Mouse (Mus musculus): ENCODE results near the gene Ppp2r2c. TPM values are rescaled to one million over a fixed set of nuclear protein-coding genes. Genes with fewer than 3 reads are reported as not detected.

Ppp2r2c gene
- polyA plus RNA-seq, 1 experiment from 2014 or later, result 1.2 TPM

DNA sequence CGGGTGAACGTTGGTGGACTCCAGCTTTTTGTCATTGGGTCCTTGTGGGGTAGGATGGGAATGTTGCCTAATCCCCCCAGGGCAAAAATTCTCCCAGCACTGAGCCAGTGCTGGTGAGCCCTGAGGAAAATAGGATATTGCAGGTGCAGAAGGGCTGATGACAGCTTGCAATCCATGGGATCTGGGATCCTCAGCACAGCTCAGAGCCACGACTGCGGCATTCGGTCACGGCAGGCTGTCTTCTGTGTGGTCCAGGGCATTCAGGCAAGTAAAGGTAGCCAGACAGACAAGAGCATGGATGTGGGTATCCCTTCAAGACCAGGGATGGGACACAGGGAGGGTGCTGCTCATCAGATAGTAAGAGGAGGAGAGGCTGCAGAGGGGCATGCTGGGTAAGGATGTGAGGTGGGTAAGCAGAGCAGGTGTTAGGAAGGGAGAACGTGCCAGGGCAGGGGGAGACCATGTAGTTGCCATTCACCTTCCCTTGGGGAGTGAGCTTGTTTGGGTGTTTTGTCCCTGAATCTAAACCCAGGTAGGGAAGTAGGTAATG, 1.5 kb upstream of the Ppp2r2c start:
- no peak overlapping the region for H3K4me3 ChIP-seq (ENCODE audit: low read depth, low read length)
- no peak for ATAC-seq (ENCODE audit: low FRiP score)
- no peak for DNase-seq (ENCODE audit: low spot score, missing footprints)
- no peak overlapping the region for H3K4me2 ChIP-seq
- no peak overlapping the region for H3K9ac ChIP-seq (ENCODE audit: low read length)
- no peak overlapping the region for H3K27ac ChIP-seq (ENCODE audit: low read depth, low read length)
- no peaks in the 10 kb centered on the region for H3K9me3 ChIP-seq (ENCODE audit: control insufficient read depth, low read length)
- WGBS, result 72% methylated on average over 7 of the region's 7 CpGs
- no peaks in the 10 kb centered on the region for H3K36me3 ChIP-seq (ENCODE audit: control insufficient read depth, insufficient read depth, low read length)
- H3K4me1 ChIP-seq (ENCODE audit: control insufficient read depth, insufficient read depth, low read length), result peaks cover 13% of the 10 kb centered on the region
- peaks cover 61% of the 10 kb centered on the region for H3K27me3 ChIP-seq (ENCODE audit: control insufficient read depth, insufficient read depth, low read length)

DNA sequence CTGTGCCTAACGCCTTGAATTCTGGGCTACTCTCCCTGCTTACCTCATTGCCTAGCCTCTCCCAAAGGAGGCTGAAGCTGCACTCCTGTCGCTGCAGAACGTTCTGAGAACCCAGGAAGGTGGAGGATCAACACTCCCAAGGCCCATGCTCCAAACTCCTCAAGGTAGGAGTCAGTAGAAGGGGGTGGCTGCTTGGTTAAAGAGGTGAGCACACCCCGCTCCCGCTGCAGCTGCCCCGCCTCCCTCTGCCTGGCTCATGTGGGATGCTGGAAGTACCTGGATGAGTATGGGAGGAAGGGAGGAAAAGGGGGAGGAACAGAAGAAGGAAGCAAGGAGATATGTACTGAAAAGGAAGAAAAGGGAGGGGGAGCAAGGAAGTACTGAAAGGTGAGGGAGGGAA, 752 bp upstream of the Ppp2r2c start:
- Histone ChIP-seq H3K27me3 (ENCODE audit: control insufficient read depth, insufficient read depth, low read length) (peaks cover 62% of the 10 kb centered on the region), H3K9ac (ENCODE audit: low read length) (no peak overlapping the region), H3K36me3 (ENCODE audit: control insufficient read depth, insufficient read depth, low read length) (no peaks in the 10 kb centered on the region), H3K27ac (ENCODE audit: low read depth, low read length) (no peak overlapping the region), H3K9me3 (ENCODE audit: control insufficient read depth, low read length) (no peaks in the 10 kb centered on the region), H3K4me3 (ENCODE audit: low read depth, low read length) (no peak overlapping the region), H3K4me2 (no peak overlapping the region), H3K4me1 (ENCODE audit: control insufficient read depth, insufficient read depth, low read length) (peaks cover 13% of the 10 kb centered on the region)
- DNase-seq (ENCODE audit: low spot score, missing footprints) (no peak), ATAC-seq (ENCODE audit: low FRiP score) (no peak)
- WGBS, result 6% methylated on average over 6 of the region's 6 CpGs

DNA sequence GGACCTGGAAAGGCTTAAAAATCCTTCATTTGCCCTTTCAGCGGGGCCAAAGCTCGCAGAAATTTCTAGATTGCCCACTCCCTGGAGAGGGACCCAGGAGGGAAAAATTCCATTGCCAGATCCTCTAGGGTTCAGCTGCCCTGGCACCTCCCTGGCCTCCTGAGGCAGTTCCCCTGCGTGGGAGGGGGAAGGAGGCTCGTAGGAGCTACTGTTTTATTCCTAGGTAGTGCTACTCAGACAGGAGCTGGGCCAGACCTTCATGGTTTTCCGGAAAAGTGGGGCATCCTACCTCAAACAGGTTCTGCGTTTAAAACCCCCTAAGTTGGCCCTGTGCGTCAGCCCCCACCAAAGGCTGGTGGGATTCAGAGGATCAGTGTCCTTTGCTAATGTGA, 869 bp downstream of the Ppp2r2c start:
- Histone ChIP-seq H3K9me3 (ENCODE audit: control insufficient read depth, low read length) (no peaks in the 10 kb centered on the region), H3K4me1 (ENCODE audit: control insufficient read depth, insufficient read depth, low read length) (peaks cover 13% of the 10 kb centered on the region), H3K4me3 (ENCODE audit: low read depth, low read length) (peak overlapping the region; percentile 45), H3K27ac (ENCODE audit: low read depth, low read length) (no peak overlapping the region), H3K9ac (ENCODE audit: low read length) (no peak overlapping the region), H3K36me3 (ENCODE audit: control insufficient read depth, insufficient read depth, low read length) (no peaks in the 10 kb centered on the region), H3K27me3 (ENCODE audit: control insufficient read depth, insufficient read depth, low read length) (peaks cover 62% of the 10 kb centered on the region), H3K4me2 (peak overlapping the region; percentile 66)
- ATAC-seq (ENCODE audit: low FRiP score) (no peak), DNase-seq (ENCODE audit: low spot score, missing footprints) (no peak)
- WGBS, result under 1% methylated on average over 7 of the region's 7 CpGs

DNA sequence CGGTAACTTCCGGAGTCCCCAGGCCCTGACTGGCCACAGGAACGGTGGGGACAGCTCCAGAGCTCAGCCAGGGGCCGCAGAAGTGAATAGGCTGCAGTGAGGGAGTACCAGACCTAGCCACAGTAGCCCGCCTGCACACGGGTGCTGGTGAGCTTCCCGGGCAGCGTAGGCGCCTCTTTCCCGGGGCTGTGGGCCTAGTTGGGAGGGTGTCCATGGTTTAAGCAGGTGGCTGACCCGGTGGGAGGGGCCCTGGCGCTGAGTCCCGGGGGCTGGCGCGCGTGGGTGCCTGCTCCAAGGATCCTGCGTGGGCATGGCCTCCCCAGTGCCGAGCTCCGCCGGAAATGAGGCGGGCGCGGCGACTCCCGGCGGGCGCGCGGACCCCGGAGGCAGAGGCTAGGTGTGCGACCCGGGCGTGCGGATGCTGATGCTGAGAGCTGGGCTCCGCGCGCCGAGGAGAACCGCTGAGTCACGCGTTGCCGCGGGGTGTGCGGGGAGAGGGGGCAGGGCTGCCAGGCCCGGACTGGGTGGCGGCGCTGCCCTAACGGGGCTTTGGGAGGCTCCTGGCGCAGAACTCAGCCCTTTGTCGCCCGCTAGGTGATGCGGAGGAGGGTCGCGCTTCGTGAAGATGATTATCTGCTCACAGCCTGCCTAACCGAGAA, 1.4 kb downstream of the Ppp2r2c start:
- H3K4me2 ChIP-seq, result peak overlapping the region; percentile 66
- peaks cover 13% of the 10 kb centered on the region for H3K4me1 ChIP-seq (ENCODE audit: control insufficient read depth, insufficient read depth, low read length)
- H3K4me3 ChIP-seq (ENCODE audit: low read depth, low read length), result peak overlapping the region; percentile 45
- H3K27me3 ChIP-seq (ENCODE audit: control insufficient read depth, insufficient read depth, low read length), result peaks cover 62% of the 10 kb centered on the region
- ATAC-seq (ENCODE audit: low FRiP score) (peak; percentile 49), DNase-seq (ENCODE audit: low spot score, missing footprints) (peak; percentile 92)
- H3K9me3 ChIP-seq (ENCODE audit: control insufficient read depth, low read length), result no peaks in the 10 kb centered on the region
- peak overlapping the region; percentile 48; the same call in 1 of the 2 replicates for H3K9ac ChIP-seq (ENCODE audit: low read length)
- no peaks in the 10 kb centered on the region for H3K36me3 ChIP-seq (ENCODE audit: control insufficient read depth, insufficient read depth, low read length)
- under 1% methylated on average over 56 of the region's 56 CpGs for WGBS
- no peak overlapping the region for H3K27ac ChIP-seq (ENCODE audit: low read depth, low read length)

DNA sequence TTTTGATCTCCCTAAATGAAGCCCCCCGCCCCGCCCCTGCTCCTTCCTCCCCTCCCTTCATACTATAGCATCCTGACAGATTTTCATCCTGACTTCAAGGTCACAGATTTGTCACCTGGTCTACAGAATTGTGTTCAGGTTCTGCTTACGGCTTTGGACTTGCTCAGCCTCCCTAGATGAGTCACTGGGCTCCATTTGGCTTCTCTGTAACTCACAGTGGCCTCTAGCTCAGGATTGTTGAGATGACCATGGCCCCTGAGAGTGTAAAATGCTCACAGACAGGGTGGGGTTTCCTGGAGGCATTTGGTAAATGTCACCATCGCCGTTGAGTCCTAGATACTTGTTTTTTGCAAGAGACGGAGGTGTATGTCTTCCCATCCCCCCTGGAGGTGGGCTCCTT, 2.6 kb downstream of the Ppp2r2c start:
- 87% methylated on average over 6 of the region's 6 CpGs for WGBS
- no peak for ATAC-seq (ENCODE audit: low FRiP score)

DNA sequence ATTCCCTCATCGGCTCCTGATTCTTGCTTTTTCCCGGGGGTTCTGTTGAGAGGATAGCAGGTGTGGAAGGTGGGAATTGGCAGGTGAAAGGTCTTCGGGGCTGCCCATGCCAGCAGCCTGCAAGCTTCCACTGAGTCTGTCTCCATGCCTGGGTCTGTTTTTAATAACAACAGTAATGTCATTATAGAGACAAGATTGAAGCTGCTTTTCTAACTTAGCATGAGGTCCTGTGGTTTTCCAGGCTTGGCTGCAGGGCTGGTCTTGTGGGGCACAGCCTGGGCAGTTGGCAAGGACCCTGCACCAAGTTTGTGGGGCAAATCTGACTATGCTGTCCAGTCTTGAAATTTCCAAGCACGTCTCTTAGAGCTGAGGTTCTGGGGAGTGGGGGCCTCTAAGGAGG, 7.6 kb downstream of the Ppp2r2c start:
- no peak overlapping the region for H3K4me3 ChIP-seq (ENCODE audit: low read depth, low read length)
- no peak overlapping the region for H3K27ac ChIP-seq (ENCODE audit: low read depth, low read length)
- WGBS, result 82% methylated on average over 4 of the region's 4 CpGs
- no peak overlapping the region for H3K4me2 ChIP-seq
- no peaks in the 10 kb centered on the region for H3K9me3 ChIP-seq (ENCODE audit: control insufficient read depth, low read length)
- H3K36me3 ChIP-seq (ENCODE audit: control insufficient read depth, insufficient read depth, low read length), result no peaks in the 10 kb centered on the region
- H3K27me3 ChIP-seq (ENCODE audit: control insufficient read depth, insufficient read depth, low read length), result peaks cover 9% of the 10 kb centered on the region
- H3K9ac ChIP-seq (ENCODE audit: low read length), result no peak overlapping the region
- no peak for DNase-seq (ENCODE audit: low spot score, missing footprints)
- H3K4me1 ChIP-seq (ENCODE audit: control insufficient read depth, insufficient read depth, low read length), result no peaks in the 10 kb centered on the region
- no peak for ATAC-seq (ENCODE audit: low FRiP score)

More for the DNA sequence above, 2.6 kb downstream of the Ppp2r2c start:
- Histone ChIP-seq H3K9me3 (ENCODE audit: control insufficient read depth, low read length) (no peaks in the 10 kb centered on the region), H3K4me1 (ENCODE audit: control insufficient read depth, insufficient read depth, low read length) (peaks cover 13% of the 10 kb centered on the region), H3K36me3 (ENCODE audit: control insufficient read depth, insufficient read depth, low read length) (no peaks in the 10 kb centered on the region), H3K4me3 (ENCODE audit: low read depth, low read length) (no peak overlapping the region), H3K27ac (ENCODE audit: low read depth, low read length) (no peak overlapping the region), H3K4me2 (no peak overlapping the region), H3K9ac (ENCODE audit: low read length) (no peak overlapping the region), H3K27me3 (ENCODE audit: control insufficient read depth, insufficient read depth, low read length) (peaks cover 56% of the 10 kb centered on the region)
- DNase-seq (ENCODE audit: low spot score, missing footprints), result no peak

DNA sequence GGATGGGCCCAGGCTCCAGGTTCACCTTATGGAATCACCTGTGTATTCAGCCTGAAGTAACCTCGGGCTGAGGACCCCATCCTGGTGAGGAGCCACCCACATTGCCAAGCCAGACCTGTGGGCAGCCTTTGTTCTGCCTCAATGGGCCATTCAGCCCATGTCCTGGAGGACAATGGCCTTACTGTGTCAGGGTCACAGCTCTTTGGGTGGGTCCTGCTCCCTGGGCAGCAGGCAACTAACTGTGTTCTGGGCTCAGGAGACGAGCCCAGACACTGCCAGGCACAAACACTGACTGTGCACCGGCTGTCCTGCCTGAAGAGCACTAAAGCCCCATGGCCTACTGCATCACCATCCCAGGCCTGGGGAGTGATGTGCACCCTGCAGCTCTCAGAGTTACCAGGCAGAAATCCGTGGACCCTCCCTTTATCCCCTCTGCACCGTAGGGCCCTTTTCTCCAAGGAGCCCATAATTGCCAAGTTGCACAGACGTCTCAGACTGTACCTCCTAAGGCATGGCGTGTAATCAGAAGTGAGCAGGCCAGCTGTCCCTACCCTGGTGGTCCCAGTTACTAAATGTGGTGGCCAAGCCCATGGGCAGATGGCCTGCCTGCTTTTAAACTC, 8.6 kb downstream of the Ppp2r2c start:
- Histone ChIP-seq H3K4me3 (ENCODE audit: low read depth, low read length) (no peak overlapping the region), H3K9me3 (ENCODE audit: control insufficient read depth, low read length) (no peaks in the 10 kb centered on the region), H3K27me3 (ENCODE audit: control insufficient read depth, insufficient read depth, low read length) (no peaks in the 10 kb centered on the region; the same call in 1 of the 2 replicates), H3K4me1 (ENCODE audit: control insufficient read depth, insufficient read depth, low read length) (no peaks in the 10 kb centered on the region), H3K36me3 (ENCODE audit: control insufficient read depth, insufficient read depth, low read length) (no peaks in the 10 kb centered on the region), H3K4me2 (no peak overlapping the region), H3K27ac (ENCODE audit: low read depth, low read length) (no peak overlapping the region), H3K9ac (ENCODE audit: low read length) (no peak overlapping the region)
- ATAC-seq (ENCODE audit: low FRiP score), result no peak
- WGBS, result 45% methylated on average over 7 of the region's 7 CpGs
- DNase-seq (ENCODE audit: low spot score, missing footprints), result no peak

DNA sequence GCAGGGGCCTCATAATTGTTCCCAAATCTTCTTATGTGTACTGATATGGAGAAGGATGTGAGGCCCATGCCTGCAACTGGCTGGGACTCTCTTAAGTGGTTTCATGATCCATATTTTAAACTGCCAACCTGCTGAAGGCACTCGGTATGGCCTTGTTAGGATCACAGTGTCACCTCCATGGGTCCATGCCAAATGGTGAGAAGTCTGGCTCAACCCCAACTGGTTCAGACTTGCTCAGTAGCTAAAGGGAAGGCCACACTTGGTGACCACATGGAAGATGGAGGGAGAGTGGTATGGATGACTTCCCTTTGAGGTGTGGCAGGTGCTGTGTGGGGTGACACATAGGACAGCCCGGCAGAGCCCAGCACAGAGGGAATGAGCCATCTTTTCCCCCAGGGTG, 9.3 kb downstream of the Ppp2r2c start:
- Histone ChIP-seq H3K9me3 (ENCODE audit: control insufficient read depth, low read length) (no peaks in the 10 kb centered on the region), H3K36me3 (ENCODE audit: control insufficient read depth, insufficient read depth, low read length) (no peaks in the 10 kb centered on the region), H3K4me2 (no peak overlapping the region), H3K9ac (ENCODE audit: low read length) (no peak overlapping the region), H3K4me1 (ENCODE audit: control insufficient read depth, insufficient read depth, low read length) (no peaks in the 10 kb centered on the region), H3K27ac (ENCODE audit: low read depth, low read length) (no peak overlapping the region), H3K27me3 (ENCODE audit: control insufficient read depth, insufficient read depth, low read length) (no peaks in the 10 kb centered on the region), H3K4me3 (ENCODE audit: low read depth, low read length) (no peak overlapping the region)
- no peak for DNase-seq (ENCODE audit: low spot score, missing footprints)
- ATAC-seq (ENCODE audit: low FRiP score), result no peak
- WGBS, result 74% methylated on average over 2 of the region's 2 CpGs

DNA sequence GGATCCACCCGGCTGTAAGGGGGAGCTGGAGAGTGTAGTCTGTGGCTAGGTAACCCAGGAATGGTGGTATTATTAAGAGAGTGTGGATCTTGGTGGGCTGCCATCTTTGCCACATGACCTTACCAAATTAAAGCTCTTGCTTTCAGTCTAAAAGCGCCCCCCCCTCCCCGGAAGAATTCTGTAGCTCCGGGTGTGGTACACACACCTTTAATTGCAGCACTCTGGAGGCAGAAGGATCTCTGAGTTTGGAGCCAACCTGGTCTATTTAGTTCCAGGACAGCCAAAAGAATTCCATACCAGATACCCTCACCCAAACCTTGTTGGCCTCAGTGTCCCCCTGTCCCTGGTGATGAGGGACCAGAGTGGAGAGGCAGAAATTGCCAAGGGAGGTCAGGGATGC, 10.5 kb downstream of the Ppp2r2c start:
- Histone ChIP-seq H3K4me2 (no peak overlapping the region), H3K4me1 (ENCODE audit: control insufficient read depth, insufficient read depth, low read length) (no peaks in the 10 kb centered on the region), H3K27me3 (ENCODE audit: control insufficient read depth, insufficient read depth, low read length) (no peaks in the 10 kb centered on the region), H3K9ac (ENCODE audit: low read length) (no peak overlapping the region), H3K9me3 (ENCODE audit: control insufficient read depth, low read length) (no peaks in the 10 kb centered on the region), H3K27ac (ENCODE audit: low read depth, low read length) (no peak overlapping the region), H3K36me3 (ENCODE audit: control insufficient read depth, insufficient read depth, low read length) (no peaks in the 10 kb centered on the region), H3K4me3 (ENCODE audit: low read depth, low read length) (no peak overlapping the region)
- no peak for DNase-seq (ENCODE audit: low spot score, missing footprints)
- 81% methylated on average over 4 of the region's 4 CpGs for WGBS
- ATAC-seq (ENCODE audit: low FRiP score), result no peak

All from midbrain, embryonic 11.5 days (tissue).